Mouse (Mus musculus) stomach, postnatal 0 days (tissue): ENCODE data around the gene Gm10477.

ENCODE experiments used
- CTCF ChIP-seq: IDR thresholded peaks from 2 replicates; pipeline ENCODE4 v1.5.1; 2016; ENCODE audit warnings: antibody characterized with exemption, low read depth, mild to moderate bottlenecking, moderate library complexity
- EP300 ChIP-seq: optimal IDR thresholded peaks from 2 replicates; pipeline ENCODE3; 2016; ENCODE audit warnings: antibody characterized with exemption

DNA sequence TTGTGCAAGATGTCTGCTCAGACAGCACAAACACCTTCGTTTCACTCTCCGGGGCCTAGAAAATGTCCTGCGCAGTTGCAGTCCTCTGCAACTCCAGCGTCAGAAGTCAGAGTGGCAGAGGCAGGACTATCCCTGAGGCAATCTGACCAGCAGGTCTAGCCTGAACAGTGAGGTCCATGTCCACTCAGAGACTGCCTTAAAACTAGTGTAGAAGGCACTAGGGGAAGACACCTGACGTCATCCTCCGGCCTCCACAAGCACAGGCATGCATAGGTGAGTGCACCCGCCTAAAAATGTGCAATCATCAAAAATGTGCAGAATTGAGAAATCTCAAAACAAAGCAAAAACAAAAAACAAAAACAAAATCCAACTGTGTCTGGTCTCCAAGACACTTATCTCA, 25.0 kb downstream of the Gm10477 start, which contains the start of gene Gm648:
- TF ChIP-seq CTCF (no peak), EP300 (no peak)
